Mouse (Mus musculus) neutrophil, adult 5-6 weeks (primary cell): Measurements from ENCODE around the gene Mpzl2. TPM values are rescaled to one million over a fixed set of nuclear protein-coding genes. Genes with fewer than 3 reads are reported as not detected.
"Not testable (repeated sequence)": the region's sequence is repeated elsewhere in the genome, so short reads cannot be mapped to it uniquely, and the experiment has no call there.

Source experiments
- ATAC-seq: fragments of 151-379, 151-347 bp; 2 replicates; pipeline ENCODE4 v1.8.0; 2017; ENCODE audit warnings: mild to moderate bottlenecking, moderate TSS enrichment; ENCODE audit not compliant: insufficient number of reproducible peaks, poor library complexity, low FRiP score, severe bottlenecking; ENCODE audit errors: extremely low read depth
- total RNA-seq: library from RNA; stranded (forward); fragments of 200-1000 nt; gene quantifications from 2 replicates; pipeline ENCODE4 v1.2.3, GENCODE M21; 2017

The Mpzl2 gene
- total RNA-seq, 1 experiment from 2014 or later, result 0.23 TPM

DNA sequence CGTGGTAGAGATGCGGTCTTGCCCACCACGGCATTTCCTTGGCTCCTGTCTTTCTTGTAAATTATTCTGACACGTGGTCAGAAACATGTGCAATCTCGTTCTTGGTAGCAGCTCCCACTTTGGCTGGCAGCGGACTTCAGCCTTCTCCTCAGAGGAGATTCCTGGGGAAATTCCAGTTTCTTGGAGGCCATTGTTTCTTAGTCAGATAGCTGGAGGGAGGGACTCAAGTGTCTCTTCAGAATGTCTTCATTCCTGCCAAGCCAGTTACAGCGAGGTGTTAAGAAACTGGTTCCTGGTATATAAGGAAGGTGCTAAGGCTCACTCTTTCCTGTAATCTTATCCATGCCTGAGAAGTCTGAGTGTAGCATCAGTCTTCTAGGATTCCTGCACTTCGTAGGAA is 12.2 kb upstream of the Mpzl2 start:
- ATAC-seq, result no peak

DNA sequence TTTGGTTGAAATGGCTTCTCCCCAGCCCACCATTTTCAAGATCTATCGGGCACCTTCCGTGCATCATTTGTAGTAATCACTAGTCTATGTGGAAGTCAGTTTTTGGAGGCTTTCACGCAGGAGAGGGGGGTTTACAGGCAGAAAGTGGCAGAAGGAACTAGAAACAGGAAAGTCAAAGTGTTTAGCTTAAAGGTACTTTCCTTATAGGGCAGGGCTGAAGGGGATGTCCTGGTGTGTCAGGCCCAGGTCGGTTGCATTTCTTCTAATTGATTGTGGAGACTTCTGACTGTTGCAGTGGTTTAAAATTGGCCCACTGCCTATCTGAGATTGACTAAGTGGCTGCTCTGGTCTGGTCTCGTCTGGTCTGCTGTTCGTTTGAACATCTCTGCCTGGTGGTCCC is 9.3 kb upstream of the Mpzl2 start:
- ATAC-seq, result peak; percentile 44; the same call in 1 of the 2 replicates

DNA sequence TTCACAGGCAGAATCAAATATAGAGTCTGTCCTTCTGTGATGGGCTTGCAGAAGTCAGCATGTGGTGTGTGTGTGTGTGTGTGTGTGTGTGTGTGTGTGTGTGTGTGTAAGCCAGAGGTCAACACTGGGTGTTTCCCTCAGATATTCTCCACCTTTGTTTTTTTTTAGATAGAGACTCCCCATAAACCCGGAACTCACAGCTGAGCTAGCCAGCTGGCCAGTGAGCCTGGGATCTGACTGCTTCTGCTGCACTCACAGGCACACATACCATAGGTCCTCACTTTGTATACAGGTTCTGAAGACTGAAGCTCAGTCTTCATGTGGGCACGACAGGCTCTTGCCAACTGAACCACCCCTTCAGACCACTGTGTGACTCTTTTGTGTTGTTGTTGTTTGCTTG is 7.3 kb upstream of the Mpzl2 start:
- ATAC-seq, result no peak

- ATAC-seq, result no peak
These were observed 5.1 kb upstream of the Mpzl2 start for GRCm38 (mm10) chr9:45034526-45034925.

DNA sequence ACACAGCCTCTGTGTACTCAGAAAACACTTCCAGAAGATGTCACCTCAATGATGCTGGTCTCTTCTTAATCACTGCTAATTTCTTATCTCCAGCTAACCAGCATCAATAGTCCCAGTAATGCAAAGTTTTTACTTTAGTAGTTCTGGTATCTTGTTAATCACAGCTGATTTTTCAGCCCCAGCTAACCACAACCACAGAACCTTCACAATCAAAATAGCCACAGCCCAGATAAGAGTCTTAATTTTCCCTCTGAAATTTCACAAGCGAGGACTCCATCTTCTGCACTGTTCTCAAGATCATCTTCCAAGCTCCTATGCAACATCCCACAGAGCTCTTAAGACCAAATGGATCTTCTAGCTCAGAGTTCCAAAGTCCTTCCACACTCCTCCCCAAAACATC is 1.8 kb upstream of the Mpzl2 start:
- ATAC-seq, result not testable (repeated sequence)

- no peak for ATAC-seq
These were observed 657 bp downstream of the Mpzl2 start for GRCm38 (mm10) chr9:45040066-45040845.

DNA sequence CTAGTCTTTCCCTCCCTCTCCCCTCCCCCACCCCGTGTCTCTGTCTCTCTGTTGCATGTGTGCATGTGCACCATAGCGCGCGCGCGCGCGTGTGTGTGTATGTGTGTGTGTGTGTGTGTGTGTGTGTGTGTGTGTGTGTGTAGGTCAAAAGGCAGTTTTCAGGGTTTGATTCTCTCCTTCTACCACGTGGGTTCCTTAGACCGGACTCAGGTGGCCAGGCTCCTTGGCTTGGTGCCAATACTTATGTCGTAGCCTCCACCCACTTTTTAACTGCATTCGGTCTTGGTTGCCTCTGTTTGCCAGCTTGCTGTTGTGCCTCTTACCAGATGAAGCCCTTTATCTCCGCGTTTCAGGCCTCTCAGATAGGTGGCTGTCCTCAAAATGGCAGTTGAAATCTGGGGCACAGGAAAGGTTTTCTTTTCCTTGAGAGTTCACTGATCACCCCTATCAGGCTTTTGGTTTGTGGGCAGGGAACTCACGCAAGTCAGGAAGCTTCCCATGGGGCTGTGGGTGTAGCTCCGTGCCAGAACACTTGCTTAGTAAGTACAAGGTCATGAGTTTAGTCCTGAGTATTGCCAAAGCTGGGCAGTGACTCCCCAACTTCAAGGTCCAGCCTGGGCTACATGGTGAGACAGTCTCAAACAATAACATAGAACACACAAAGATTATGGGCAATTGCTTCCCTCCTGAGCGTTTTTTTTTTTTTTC is 1.7 kb downstream of the Mpzl2 start:
- no peak for ATAC-seq

- ATAC-seq, result peak; percentile 29; the same call in 1 of the 2 replicates
These were observed 2.6 kb downstream of the Mpzl2 start for GRCm38 (mm10) chr9:45042056-45042720.

DNA sequence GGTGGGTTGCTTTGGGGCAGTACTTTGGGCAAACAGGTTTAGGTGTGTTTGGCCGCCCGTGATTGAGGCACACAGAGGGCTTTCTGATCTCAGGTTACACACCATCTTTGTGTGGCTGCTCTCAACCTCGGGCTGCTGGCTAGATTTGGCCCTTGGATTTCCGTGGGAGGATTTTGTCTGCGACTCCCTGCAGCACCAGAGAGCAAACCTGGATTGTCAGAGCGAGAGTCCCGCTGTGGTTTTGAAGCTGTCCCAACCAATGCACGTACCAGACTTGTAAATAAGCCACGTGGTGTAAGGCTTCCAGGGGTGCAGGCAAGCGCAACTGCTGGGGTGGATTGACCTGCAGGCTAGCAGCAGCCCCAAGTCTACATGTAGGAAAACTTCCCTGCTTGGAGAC is 3.3 kb downstream of the Mpzl2 start:
- no peak for ATAC-seq

DNA sequence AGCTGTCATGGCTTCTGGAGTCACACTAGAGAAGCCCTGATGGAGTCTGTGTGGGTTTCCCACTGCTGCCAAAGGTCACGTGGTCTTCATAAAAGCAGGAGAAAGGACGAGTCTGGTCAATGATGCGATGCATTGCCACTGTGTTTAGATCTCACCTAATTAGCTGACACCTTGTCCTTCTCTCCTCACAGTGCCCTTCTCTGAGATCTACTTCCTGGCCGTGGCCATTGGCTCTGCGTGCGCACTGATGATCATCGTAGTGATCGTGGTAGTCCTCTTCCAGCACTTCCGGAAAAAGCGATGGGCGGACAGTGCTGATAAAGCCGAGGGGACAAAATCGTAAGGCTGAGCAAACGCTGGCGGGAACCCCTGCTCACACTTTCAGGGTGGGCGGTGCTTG is 7.4 kb downstream of the Mpzl2 start:
- ATAC-seq, result no peak

- peak; percentile 82 for ATAC-seq
These were observed 8.9 kb downstream of the Mpzl2 start for GRCm38 (mm10) chr9:45048511-45048910.

GRCm38 (mm10) chr9:45049731-45050130 is 10.1 kb downstream of the Mpzl2 start:
- peak; percentile 72 for ATAC-seq

DNA sequence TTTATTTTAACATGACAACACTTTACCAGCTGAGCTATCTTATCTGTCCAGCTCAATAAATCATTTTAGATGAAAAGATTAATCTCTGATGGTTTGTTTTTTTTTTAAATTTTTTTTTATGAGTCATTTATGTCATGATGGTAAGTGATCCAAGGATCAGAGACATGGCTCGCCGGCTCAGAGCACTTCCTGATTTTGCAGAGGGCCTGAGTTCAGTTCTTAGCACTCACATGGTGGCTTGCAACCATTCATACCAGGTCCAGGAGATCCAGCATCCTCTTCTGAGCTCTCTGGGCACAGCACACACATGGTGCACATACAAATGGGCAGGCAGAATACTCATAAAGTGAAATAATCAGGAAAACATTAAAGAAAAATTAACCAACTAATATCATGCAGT is 10.7 kb downstream of the Mpzl2 start:
- no peak for ATAC-seq

DNA sequence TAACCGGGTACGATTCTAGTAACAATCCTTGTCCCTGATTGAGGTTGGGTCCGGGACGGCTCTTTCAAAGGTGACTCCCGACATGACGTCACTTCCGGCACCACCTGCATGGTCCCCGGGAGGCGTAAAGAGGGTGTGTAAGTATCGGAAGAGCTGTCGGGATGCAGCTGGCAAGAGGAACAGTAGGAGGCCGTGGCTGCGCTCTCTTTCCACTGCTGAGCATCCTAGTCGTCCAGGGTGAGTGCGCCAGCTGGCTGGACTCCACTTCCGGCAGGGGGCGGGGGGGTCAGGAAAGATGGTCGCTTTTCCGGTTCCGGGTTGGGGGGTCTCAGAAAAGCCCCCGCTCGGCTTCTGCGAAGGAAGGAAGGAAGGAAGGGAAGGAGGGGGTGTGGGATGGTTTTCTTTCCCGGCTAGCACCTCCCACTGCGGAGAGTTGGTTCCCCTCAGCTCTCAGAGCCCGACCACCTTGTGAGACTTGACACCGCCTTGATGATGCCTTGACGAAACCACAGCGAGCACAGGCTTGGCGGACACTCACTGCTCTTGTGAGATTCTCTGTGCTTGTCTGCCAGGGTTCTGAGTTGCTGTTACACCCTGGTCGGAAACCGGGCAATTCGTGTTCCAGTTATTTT is 15.6 kb downstream of the Mpzl2 start, which contains the start of gene Mpzl3:
Gene Mpzl3 (plus strand): TSS at position 105 of the 632 bp plus-strand sequence.
- peak; percentile 69 for ATAC-seq

DNA sequence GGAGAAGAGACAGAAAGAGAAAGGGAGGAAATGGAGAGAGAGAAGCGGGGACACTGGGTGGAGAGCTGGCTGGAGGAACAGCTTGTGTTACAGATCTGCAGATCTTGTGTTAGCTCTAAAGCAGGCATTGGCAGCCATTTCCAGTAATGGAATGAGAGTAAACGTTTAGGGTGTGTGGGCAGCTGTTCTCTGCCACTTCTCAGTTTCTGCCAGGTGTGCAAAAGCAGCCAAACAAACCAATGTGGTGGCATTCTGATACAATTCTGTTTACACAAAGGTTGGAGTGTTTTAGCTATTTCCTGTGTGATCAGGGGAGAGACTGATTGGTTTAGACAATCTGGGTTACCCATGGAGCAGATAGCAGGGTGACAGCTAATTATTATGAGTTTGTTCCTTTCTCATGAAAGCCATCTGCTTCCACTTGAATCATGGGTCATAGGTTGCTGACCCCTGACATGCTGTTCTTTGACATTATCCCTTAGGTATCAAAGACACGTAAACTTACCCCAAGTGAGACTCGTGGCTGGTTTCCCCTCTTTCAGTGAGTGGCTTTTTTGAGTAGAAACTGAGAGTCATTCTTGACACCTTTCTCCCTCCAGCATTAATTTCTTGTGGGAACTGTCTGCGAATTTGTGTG is 18.8 kb downstream of the Mpzl2 start:
- no peak for ATAC-seq

- no peak for ATAC-seq
These were observed 20.6 kb downstream of the Mpzl2 start for GRCm38 (mm10) chr9:45060151-45060550.

DNA sequence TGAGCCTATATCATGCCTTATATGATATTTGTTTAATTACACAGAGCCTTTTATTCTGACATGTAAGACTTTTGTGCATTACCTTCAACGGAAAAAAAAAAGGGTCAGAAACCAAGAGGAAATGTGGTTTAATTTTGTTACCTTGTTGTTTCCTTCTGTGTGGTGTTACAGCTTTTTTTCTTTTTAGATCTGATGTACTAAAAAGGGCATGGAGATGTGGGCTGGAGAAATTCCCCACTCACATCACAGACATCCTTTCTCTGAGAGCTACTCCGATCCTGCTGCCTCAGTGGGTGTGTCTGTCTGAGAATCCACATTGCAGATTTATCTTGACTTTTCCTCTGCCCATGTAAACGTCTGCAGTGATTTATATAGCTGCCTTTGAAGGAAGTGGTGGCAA is 23.1 kb downstream of the Mpzl2 start:
- ATAC-seq, result no peak

- peak; percentile 83 for ATAC-seq
These were observed 24.8 kb downstream of the Mpzl2 start for GRCm38 (mm10) chr9:45064421-45064820.

DNA sequence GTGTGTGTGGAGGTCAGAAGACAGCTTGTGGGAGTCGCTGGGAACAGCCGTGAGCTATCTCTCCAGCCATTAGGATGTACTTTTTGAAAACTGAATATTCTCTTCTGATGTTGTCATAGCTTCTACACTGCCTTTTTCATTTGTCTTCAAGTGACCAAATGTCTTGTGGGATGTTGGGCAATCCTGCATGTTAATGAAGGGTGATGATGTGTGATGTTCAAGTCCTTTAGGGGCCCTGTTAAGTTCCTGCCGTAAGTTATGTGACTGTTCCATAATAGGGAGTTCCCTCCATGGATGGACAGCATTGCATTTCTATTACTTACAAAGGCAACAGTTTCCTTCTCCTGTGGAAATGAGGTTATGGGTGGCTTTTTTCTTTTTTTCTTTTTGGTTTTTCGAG is 27.1 kb downstream of the Mpzl2 start:
- ATAC-seq, result no peak
